Mouse (Mus musculus) forebrain, postnatal 0 days (tissue): ENCODE results near the gene Tnrc6a. TPM values are rescaled to one million over a fixed set of nuclear protein-coding genes. Genes with fewer than 3 reads are reported as not detected.

Experiments
- ATAC-seq: fragments of 200-750 bp; cut with Nextera tagmentation; 2 replicates; pipeline ENCODE4 v1.8.0; 2017; ENCODE audit warnings: mild to moderate bottlenecking, moderate library complexity
- DNase-seq: peaks from one replicate; pipeline ENCODE4 v3.0.0-alpha.2; 2015
- H3K27ac ChIP-seq: fragments of 300-500 bp; sonication (generic); 2 replicates; pipeline ENCODE4 v1.5.1; 2014; ENCODE audit warnings: low read depth, mild to moderate bottlenecking, antibody characterized with exemption, low read length, moderate library complexity, mixed read lengths
- H3K27me3 ChIP-seq: fragments of 300-500 bp; sonication (generic); 2 replicates; pipeline ENCODE4 v1.6.1; 2014; ENCODE audit warnings: mild to moderate bottlenecking, low read length, mixed read lengths; ENCODE audit not compliant: insufficient read depth
- H3K36me3 ChIP-seq: fragments of 300-500 bp; sonication (generic); 2 replicates; pipeline ENCODE4 v1.6.1; 2014; ENCODE audit warnings: mild to moderate bottlenecking, moderate library complexity; ENCODE audit not compliant: insufficient read depth
- H3K4me1 ChIP-seq: fragments of 300-500 bp; sonication (generic); 2 replicates; pipeline ENCODE4 v1.6.1; 2014; ENCODE audit warnings: antibody characterized with exemption; ENCODE audit not compliant: insufficient read depth
- H3K4me2 ChIP-seq: fragments of 300-500 bp; sonication (generic); 2 replicates; pipeline ENCODE4 v1.6.1; 2014; ENCODE audit warnings: low read depth, mild to moderate bottlenecking, moderate library complexity
- H3K4me3 ChIP-seq: fragments of 300-500 bp; sonication (generic); 2 replicates; pipeline ENCODE4 v1.5.1; 2014; ENCODE audit warnings: low read depth, low read length, mixed read lengths
- H3K9ac ChIP-seq: fragments of 300-500 bp; sonication (generic); 2 replicates; pipeline ENCODE4 v1.6.1; 2014; ENCODE audit warnings: mild to moderate bottlenecking
- H3K9me3 ChIP-seq: fragments of 300-500 bp; sonication (generic); 2 replicates; pipeline ENCODE4 v1.6.1; 2016; ENCODE audit warnings: low read length
- CTCF ChIP-seq: sonication (generic); IDR thresholded peaks from 2 replicates; pipeline ENCODE4 v1.5.1; 2016; ENCODE audit warnings: antibody characterized with exemption, control low read depth, low read depth
- WGBS: fragments of 180-500 bp; shearing (Covaris S2); extraction: QIAGEN DNeasy Blood & Tissue Kit; methylation state at CpG from one replicate; pipeline ENCODE4 v1.1.7; 2014; 5-methylcytosine and 5-hydroxymethylcytosine counted together
- polyA plus RNA-seq: library from polyadenylated mRNA; unstranded; fragments of >200 nt; fragmentation: Nextera tagmentation; extraction: Ambion mirVana; gene quantifications from 2 replicates; pipeline ENCODE4 v1.2.1, GENCODE M21; 2015
- total RNA-seq: library from RNA; depleted of rRNA; stranded (reverse); fragments of >200 nt; gene quantifications from 2 replicates; pipeline ENCODE4 v1.2.3, GENCODE M21; 2014

Tnrc6a gene
- total and polyA plus RNA-seq, 2 experiments from 2014 or later = 40.7 to 48.0 TPM

DNA sequence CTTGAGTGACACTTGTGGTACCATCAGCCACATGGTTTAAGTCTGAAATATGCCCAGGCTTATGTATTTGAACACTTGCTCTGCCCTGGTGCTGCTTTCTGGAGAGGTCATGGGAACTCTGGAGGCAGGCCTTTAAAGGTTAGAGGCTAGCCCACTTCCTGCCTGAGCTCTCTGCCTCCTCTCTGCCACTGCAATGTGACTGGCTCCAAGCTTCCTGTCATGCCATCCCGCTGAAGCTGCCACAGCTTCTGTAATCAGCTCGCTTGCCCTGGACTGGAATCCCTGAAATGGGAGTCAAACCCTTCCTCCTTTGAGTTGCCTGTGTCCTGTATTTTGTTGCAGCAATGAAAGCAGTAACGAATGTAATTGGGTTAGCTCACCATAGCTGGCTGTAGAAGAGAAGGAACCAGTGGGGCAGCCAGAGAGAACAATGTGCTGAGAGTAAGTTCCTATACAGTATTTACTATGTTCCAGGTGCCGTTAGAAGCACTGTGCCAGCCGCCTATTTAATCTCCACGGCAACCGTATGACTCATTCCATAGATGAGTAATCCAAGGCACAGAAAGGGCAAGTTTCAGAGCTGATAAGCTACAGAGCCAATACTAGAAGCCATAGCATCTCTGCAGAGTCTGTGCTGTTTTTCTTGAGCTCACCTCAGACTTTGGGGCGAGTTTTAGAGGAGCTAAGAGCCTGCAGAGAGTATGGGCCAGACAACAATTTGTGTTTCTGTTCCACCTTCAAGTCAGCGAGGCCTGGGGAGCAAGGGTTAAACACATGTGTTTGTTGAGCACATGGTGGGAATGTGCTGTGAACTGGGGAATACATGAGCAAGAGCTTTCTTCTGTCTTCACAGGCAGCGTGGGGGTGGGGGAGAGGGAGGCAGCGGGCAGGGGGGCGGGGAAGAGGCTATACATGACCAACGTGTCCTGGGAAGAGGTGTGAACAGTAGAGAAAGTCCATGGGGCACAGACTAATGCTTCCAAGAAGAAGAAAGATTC is 15.3 kb upstream of the Tnrc6a start:
- Histone ChIP-seq H3K36me3 (no peaks in the 10 kb centered on the region), H3K4me1 (no peaks in the 10 kb centered on the region), H3K4me2 (no peak overlapping the region), H3K9ac (no peak overlapping the region), H3K4me3 (no peak overlapping the region), H3K27ac (0 out of 2 replicates have a peak overlapping the region, but pooled peaks have one; percentile 40), H3K27me3 (no peaks in the 10 kb centered on the region), H3K9me3 (no peaks in the 10 kb centered on the region)
- DNase-seq (peak; percentile 43), ATAC-seq (peak; percentile 84)
- no peak for TF ChIP-seq CTCF
- 47% methylated on average over 13 of the region's 13 CpGs for WGBS

DNA sequence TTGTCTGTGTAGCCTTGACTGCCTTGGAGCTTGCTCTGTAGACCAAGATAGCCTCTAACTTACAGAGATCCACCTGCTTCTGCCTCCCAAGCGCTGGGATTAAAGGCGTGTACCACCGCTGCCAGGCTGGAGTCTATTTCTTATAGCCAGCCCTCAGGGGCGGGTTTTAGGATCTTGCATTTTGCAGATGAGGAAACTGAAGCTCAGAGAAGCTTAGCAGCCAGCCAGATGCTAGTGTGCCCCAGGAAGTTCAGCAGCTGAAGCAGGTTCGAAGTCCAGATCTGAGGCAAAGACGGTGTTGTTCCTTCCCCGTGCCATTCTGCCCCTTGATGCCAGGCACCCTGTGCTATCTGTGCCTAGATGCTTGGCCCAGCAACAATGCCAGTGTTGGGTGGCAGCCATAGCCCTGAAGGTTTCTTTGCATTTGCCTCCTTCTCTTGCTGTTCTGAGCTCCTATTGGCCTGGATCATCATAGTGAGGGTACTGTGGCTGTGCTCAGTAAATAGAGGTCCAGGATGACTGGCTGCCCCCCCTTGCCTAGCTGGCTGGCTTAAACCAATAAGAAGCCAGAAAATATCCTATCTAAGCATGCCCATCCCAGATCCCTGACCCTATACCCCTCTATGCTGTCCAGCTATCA is 14.2 kb upstream of the Tnrc6a start:
- no peaks in the 10 kb centered on the region for H3K36me3 ChIP-seq
- 86% methylated on average over 7 of the region's 7 CpGs for WGBS
- H3K4me2 ChIP-seq = no peak overlapping the region
- no peak overlapping the region for H3K9ac ChIP-seq
- no peak overlapping the region for H3K4me3 ChIP-seq
- no peaks in the 10 kb centered on the region for H3K27me3 ChIP-seq
- H3K27ac ChIP-seq = no peak overlapping the region
- H3K4me1 ChIP-seq = no peaks in the 10 kb centered on the region
- no peak for TF ChIP-seq CTCF
- no peak for ATAC-seq
- no peaks in the 10 kb centered on the region for H3K9me3 ChIP-seq
- DNase-seq = no peak

DNA sequence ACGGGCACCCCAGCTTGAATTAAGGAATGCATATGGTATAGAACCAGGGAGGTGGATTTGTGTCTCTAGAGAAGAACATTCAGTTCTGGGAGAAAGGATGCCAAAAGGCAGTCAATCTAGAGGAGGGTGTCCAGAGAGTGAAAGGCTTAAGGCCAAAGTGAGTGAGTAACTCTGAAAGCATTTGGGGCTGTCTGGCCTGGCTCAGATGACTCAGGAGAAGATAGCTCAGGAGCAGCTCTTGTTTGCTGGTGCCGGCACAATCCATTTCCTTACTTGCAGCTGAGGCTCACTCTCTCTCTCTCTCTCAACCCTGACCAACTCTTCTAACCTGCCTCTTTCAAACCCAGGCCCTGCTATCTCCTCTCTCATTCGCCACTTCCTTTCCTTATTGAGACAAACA is 13.6 kb upstream of the Tnrc6a start:
- Histone ChIP-seq H3K27ac (no peak overlapping the region), H3K4me3 (no peak overlapping the region), H3K4me1 (no peaks in the 10 kb centered on the region), H3K4me2 (no peak overlapping the region), H3K27me3 (no peaks in the 10 kb centered on the region), H3K9me3 (no peaks in the 10 kb centered on the region), H3K36me3 (no peaks in the 10 kb centered on the region), H3K9ac (no peak overlapping the region)
- no peak for ATAC-seq
- DNase-seq = no peak
- TF ChIP-seq CTCF = no peak
- WGBS = 76% methylated on average over 3 of the region's 3 CpGs

DNA sequence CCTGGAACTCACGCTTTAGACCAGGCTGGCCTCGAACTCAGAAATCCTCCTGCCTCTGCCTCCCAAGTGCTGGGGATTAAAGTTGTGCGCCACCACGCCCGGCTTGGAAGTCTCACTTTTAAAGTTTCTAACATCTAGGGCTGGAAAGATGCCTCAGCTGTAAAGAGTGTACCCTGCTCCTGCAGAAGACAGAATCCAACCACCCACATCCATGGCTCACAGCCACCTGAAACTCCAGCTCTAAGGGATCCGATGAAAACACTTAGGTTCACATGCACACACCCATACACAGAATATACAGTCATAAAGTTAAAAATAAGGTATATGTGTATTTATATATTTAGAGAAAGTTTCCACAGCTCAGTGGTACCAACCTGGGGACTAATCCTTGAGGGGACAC is 10.1 kb upstream of the Tnrc6a start:
- no peak for TF ChIP-seq CTCF
- no peaks in the 10 kb centered on the region for H3K36me3 ChIP-seq

DNA sequence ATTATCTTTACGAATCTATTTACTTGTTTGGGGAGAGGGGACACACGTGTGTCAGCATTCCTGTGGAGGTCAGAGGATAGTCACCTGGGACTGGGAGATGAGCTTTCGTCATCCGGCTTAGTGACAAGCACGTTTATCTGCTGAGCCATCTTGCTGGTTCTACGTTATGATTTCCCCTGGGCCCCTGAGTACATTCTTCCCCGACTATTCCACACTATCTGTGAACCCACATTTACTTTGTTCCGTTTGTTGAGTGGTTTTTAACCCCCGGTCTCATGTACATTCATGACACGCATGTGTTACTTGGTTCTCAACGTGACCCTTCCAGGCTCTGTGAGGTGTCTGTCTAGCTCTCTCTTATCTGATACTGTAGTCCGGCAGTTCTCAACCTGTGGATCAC is 6.9 kb upstream of the Tnrc6a start:
- ATAC-seq = no peak

More for the DNA sequence above, 10.1 kb upstream of the Tnrc6a start:
- H3K27me3 ChIP-seq = no peaks in the 10 kb centered on the region
- no peak overlapping the region for H3K4me2 ChIP-seq
- no peak overlapping the region for H3K4me3 ChIP-seq
- WGBS = 93% methylated on average over 6 of the region's 6 CpGs
- no peak overlapping the region for H3K9ac ChIP-seq
- H3K27ac ChIP-seq = no peak overlapping the region
- no peaks in the 10 kb centered on the region for H3K9me3 ChIP-seq
- no peaks in the 10 kb centered on the region for H3K4me1 ChIP-seq
- no peak for ATAC-seq
- no peak for DNase-seq

GRCm38 (mm10) chr7:123117209-123117608 is 6.5 kb upstream of the Tnrc6a start:
- no peak for TF ChIP-seq CTCF
- 81% methylated on average over 4 of the region's 4 CpGs for WGBS
- H3K9ac ChIP-seq = no peak overlapping the region
- ATAC-seq (no peak), DNase-seq (no peak)
- no peak overlapping the region for H3K4me2 ChIP-seq
- no peaks in the 10 kb centered on the region for H3K36me3 ChIP-seq
- no peak overlapping the region for H3K27ac ChIP-seq
- H3K4me3 ChIP-seq = no peak overlapping the region
- H3K27me3 ChIP-seq = no peaks in the 10 kb centered on the region
- H3K4me1 ChIP-seq = no peaks in the 10 kb centered on the region
- no peaks in the 10 kb centered on the region for H3K9me3 ChIP-seq

More for the DNA sequence above, 6.9 kb upstream of the Tnrc6a start:
- 85% methylated on average over 12 of the region's 12 CpGs for WGBS
- H3K36me3 ChIP-seq = no peaks in the 10 kb centered on the region
- no peaks in the 10 kb centered on the region for H3K9me3 ChIP-seq
- DNase-seq = no peak
- H3K27ac ChIP-seq = no peak overlapping the region
- no peak overlapping the region for H3K4me2 ChIP-seq
- TF ChIP-seq CTCF = no peak
- H3K9ac ChIP-seq = no peak overlapping the region
- no peak overlapping the region for H3K4me3 ChIP-seq
- H3K4me1 ChIP-seq = no peaks in the 10 kb centered on the region
- no peaks in the 10 kb centered on the region for H3K27me3 ChIP-seq

- H3K9ac ChIP-seq = no peak overlapping the region
- no peak overlapping the region for H3K27ac ChIP-seq
- no peaks in the 10 kb centered on the region for H3K9me3 ChIP-seq
- no peak for DNase-seq
- no peak for TF ChIP-seq CTCF
- ATAC-seq = no peak
- no peaks in the 10 kb centered on the region for H3K36me3 ChIP-seq
- H3K4me2 ChIP-seq = no peak overlapping the region
- H3K27me3 ChIP-seq = no peaks in the 10 kb centered on the region
- whole genome bisulfite sequencing = 87% methylated on average over 7 of the region's 7 CpGs
- H3K4me3 ChIP-seq = no peak overlapping the region
- H3K4me1 ChIP-seq = no peaks in the 10 kb centered on the region
These were observed 3.2 kb upstream of the Tnrc6a start for GRCm38 (mm10) chr7:123120516-123120915.
